Mouse (Mus musculus): ENCODE measurements around the gene Smarcd3. TPM values are rescaled to one million over a fixed set of nuclear protein-coding genes. Genes with fewer than 3 reads are reported as not detected.

Gene Smarcd3
- polyA plus RNA-seq, 1 experiment, result 2.5 TPM

- whole genome bisulfite sequencing, result 91% methylated on average over 4 of the region's 4 CpGs
- no peak for TF ChIP-seq POLR2A (IDR thresholded peaks at IDR 0.05; ENCODE audit: low read depth, low read length)
- TF ChIP-seq CTCF (IDR thresholded peaks at IDR 0.05; ENCODE audit: extremely low read depth, insufficient read depth, insufficient read length, insufficient replicate concordance), result no peak
- Histone ChIP-seq H3K27me3 (ENCODE audit: control insufficient read depth, insufficient read depth, low read length) (no peaks in the 10 kb centered on the region), H3K27ac (ENCODE audit: insufficient read depth, low read length) (no peak overlapping the region), H3K4me1 (ENCODE audit: control insufficient read depth, insufficient read depth, insufficient read length) (no peaks in the 10 kb centered on the region), H3K36me3 (ENCODE audit: control insufficient read depth, insufficient read depth, low read length) (no peaks in the 10 kb centered on the region), H3K4me3 (ENCODE audit: extremely low read depth, insufficient read depth, insufficient read length) (no peak overlapping the region)
- no peak for DNase-seq (ENCODE audit: low read depth in 1 of 2, low spot score in 2 of 2)
These were observed 12.8 kb upstream of the Smarcd3 start for GRCm38 (mm10) chr5:24636987-24637386.

GRCm38 (mm10) chr5:24635526-24636141 lies 11.4 kb upstream of the Smarcd3 start:
- no peak for DNase-seq (ENCODE audit: low read depth in 1 of 2, low spot score in 2 of 2)
- WGBS, result 82% methylated on average over 6 of the region's 6 CpGs
- TF ChIP-seq POLR2A (IDR thresholded peaks at IDR 0.05; ENCODE audit: low read depth, low read length) (no peak), CTCF (IDR thresholded peaks at IDR 0.05; ENCODE audit: extremely low read depth, insufficient read depth, insufficient read length, insufficient replicate concordance) (no peak)
- Histone ChIP-seq H3K4me1 (ENCODE audit: control insufficient read depth, insufficient read depth, insufficient read length) (no peaks in the 10 kb centered on the region), H3K27ac (ENCODE audit: insufficient read depth, low read length) (no peak overlapping the region), H3K4me3 (ENCODE audit: extremely low read depth, insufficient read depth, insufficient read length) (no peak overlapping the region), H3K27me3 (ENCODE audit: control insufficient read depth, insufficient read depth, low read length) (no peaks in the 10 kb centered on the region), H3K36me3 (ENCODE audit: control insufficient read depth, insufficient read depth, low read length) (no peaks in the 10 kb centered on the region)

GRCm38 (mm10) chr5:24635093-24635492 lies 10.9 kb upstream of the Smarcd3 start:
- Histone ChIP-seq H3K36me3 (ENCODE audit: control insufficient read depth, insufficient read depth, low read length) (no peaks in the 10 kb centered on the region), H3K4me1 (ENCODE audit: control insufficient read depth, insufficient read depth, insufficient read length) (no peaks in the 10 kb centered on the region), H3K27ac (ENCODE audit: insufficient read depth, low read length) (no peak overlapping the region), H3K27me3 (ENCODE audit: control insufficient read depth, insufficient read depth, low read length) (no peaks in the 10 kb centered on the region), H3K4me3 (ENCODE audit: extremely low read depth, insufficient read depth, insufficient read length) (no peak overlapping the region)
- 82% methylated on average over 1 of the region's 1 CpGs for WGBS
- TF ChIP-seq CTCF (IDR thresholded peaks at IDR 0.05; ENCODE audit: extremely low read depth, insufficient read depth, insufficient read length, insufficient replicate concordance) (no peak), POLR2A (IDR thresholded peaks at IDR 0.05; ENCODE audit: low read depth, low read length) (no peak)
- no peak for DNase-seq (ENCODE audit: low read depth in 1 of 2, low spot score in 2 of 2)

GRCm38 (mm10) chr5:24629712-24630111 lies 5.5 kb upstream of the Smarcd3 start:
- no peak overlapping the region for H3K27ac ChIP-seq (ENCODE audit: insufficient read depth, low read length)
- no peaks in the 10 kb centered on the region for H3K27me3 ChIP-seq (ENCODE audit: control insufficient read depth, insufficient read depth, low read length)
- 21% methylated on average over 3 of the region's 3 CpGs for WGBS
- TF ChIP-seq POLR2A (IDR thresholded peaks at IDR 0.05; ENCODE audit: low read depth, low read length), result no peak
- TF ChIP-seq CTCF (IDR thresholded peaks at IDR 0.05; ENCODE audit: extremely low read depth, insufficient read depth, insufficient read length, insufficient replicate concordance), result no peak
- H3K4me3 ChIP-seq (ENCODE audit: extremely low read depth, insufficient read depth, insufficient read length), result no peak overlapping the region
- no peak for DNase-seq (ENCODE audit: low read depth in 1 of 2, low spot score in 2 of 2)
- H3K36me3 ChIP-seq (ENCODE audit: control insufficient read depth, insufficient read depth, low read length), result no peaks in the 10 kb centered on the region
- H3K4me1 ChIP-seq (ENCODE audit: control insufficient read depth, insufficient read depth, insufficient read length), result no peaks in the 10 kb centered on the region

GRCm38 (mm10) chr5:24624822-24625120 lies 560 bp upstream of the Smarcd3 start:
- TF ChIP-seq CTCF (IDR thresholded peaks at IDR 0.05; ENCODE audit: extremely low read depth, insufficient read depth, insufficient read length, insufficient replicate concordance) (no peak), POLR2A (IDR thresholded peaks at IDR 0.05; ENCODE audit: low read depth, low read length) (no peak)
- no peak for DNase-seq (ENCODE audit: low read depth in 1 of 2, low spot score in 2 of 2)
- H3K36me3 ChIP-seq (ENCODE audit: control insufficient read depth, insufficient read depth, low read length), result no peaks in the 10 kb centered on the region
- no peak overlapping the region for H3K4me3 ChIP-seq (ENCODE audit: extremely low read depth, insufficient read depth, insufficient read length)
- 0 out of 2 replicates have a peak, but pooled peaks cover 2% of the 10 kb centered on the region for H3K27me3 ChIP-seq (ENCODE audit: control insufficient read depth, insufficient read depth, low read length)
- H3K27ac ChIP-seq (ENCODE audit: insufficient read depth, low read length), result no peak overlapping the region
- H3K4me1 ChIP-seq (ENCODE audit: control insufficient read depth, insufficient read depth, insufficient read length), result no peaks in the 10 kb centered on the region
- 66% methylated on average over 4 of the region's 4 CpGs for WGBS

- TF ChIP-seq POLR2A (IDR thresholded peaks at IDR 0.05; ENCODE audit: low read depth, low read length) (no peak), CTCF (IDR thresholded peaks at IDR 0.05; ENCODE audit: extremely low read depth, insufficient read depth, insufficient read length, insufficient replicate concordance) (no peak)
- no peak for DNase-seq (ENCODE audit: low read depth in 1 of 2, low spot score in 2 of 2)
- Histone ChIP-seq H3K36me3 (ENCODE audit: control insufficient read depth, insufficient read depth, low read length) (no peaks in the 10 kb centered on the region), H3K27ac (ENCODE audit: insufficient read depth, low read length) (no peak overlapping the region), H3K4me1 (ENCODE audit: control insufficient read depth, insufficient read depth, insufficient read length) (no peaks in the 10 kb centered on the region), H3K4me3 (ENCODE audit: extremely low read depth, insufficient read depth, insufficient read length) (no peak overlapping the region), H3K27me3 (ENCODE audit: control insufficient read depth, insufficient read depth, low read length) (0 out of 2 replicates have a peak, but pooled peaks cover 2% of the 10 kb centered on the region)
- WGBS, result 58% methylated on average over 8 of the region's 8 CpGs
These were observed 898 bp downstream of the Smarcd3 start for GRCm38 (mm10) chr5:24623041-24623985.

Data from spleen, adult 2 months (tissue).